Mouse (Mus musculus): Measurements from ENCODE around the gene Mnt.

- TF ChIP-seq EP300 (optimal IDR thresholded peaks at IDR 0.05) (no peak), CTCF (IDR thresholded peaks at IDR 0.05; ENCODE audit: low read depth) (no peak)
Observed at GRCm38 (mm10) chr11:74804081-74804627, 26.6 kb upstream of the Mnt start.

All from stomach, postnatal 0 days (tissue).